Comparison of ENCODE assay signal across 8 mouse cellular contexts in genomic region chr11:45852995-45853317, GRCm38 (mm10). TPM values are rescaled to one million over a fixed set of nuclear protein-coding genes. Genes with fewer than 3 reads are reported as not detected.
DNase-seq lines count a peak whose midpoint lies in the region; ATAC-seq and TF ChIP-seq lines count a peak whose summit lies in the region.

No protein-coding gene starts in this region.

- H3K4me3 ChIP-seq in layer of hippocampus, adult 2 months, result peak overlapping the region; percentile 76
- H3K4me3 ChIP-seq in brown adipose tissue, adult 24 weeks (ENCODE audit: insufficient read depth, low read depth, low read length), result peak overlapping the region; percentile 30; the same call in 1 of the 2 replicates
- peak overlapping the region; percentile 97 for H3K4me3 ChIP-seq in intestine, embryonic 15.5 days (replicated peaks)
- peak overlapping the region; percentile 55 for H3K4me3 ChIP-seq in myocyte

- H3K27me3 ChIP-seq in intestine, embryonic 15.5 days (replicated peaks), result no peaks in the 10 kb centered on the region
- H3K27me3 ChIP-seq in myocyte (ENCODE audit: control insufficient read depth, insufficient read depth, insufficient read length), result no peaks in the 10 kb centered on the region

- no peaks in the 10 kb centered on the region for H3K36me3 ChIP-seq in intestine, embryonic 15.5 days
- no peaks in the 10 kb centered on the region for H3K36me3 ChIP-seq in myocyte (ENCODE audit: control insufficient read depth, insufficient read depth)

- ATAC-seq in intestine, embryonic 15.5 days, result no peak

- no peaks in the 10 kb centered on the region for H3K9me3 ChIP-seq in intestine, embryonic 15.5 days

- peak overlapping the region; percentile 70 for H3K4me2 ChIP-seq in intestine, embryonic 15.5 days (replicated peaks)
- H3K4me2 ChIP-seq in myocyte (ENCODE audit: low read depth), result peak overlapping the region; percentile 66

- TF ChIP-seq POLR2A in myocyte (IDR thresholded peaks at IDR 0.05; ENCODE audit: insufficient read length, low read depth), result no peak

- no peak for TF ChIP-seq CTCF in layer of hippocampus, adult 2 months (conservative IDR thresholded peaks at IDR 0.05)

- H3K4me1 ChIP-seq in brown adipose tissue, adult 24 weeks (ENCODE audit: control insufficient read depth, insufficient read depth, insufficient read length, low read length), result peaks cover 11% of the 10 kb centered on the region
- H3K4me1 ChIP-seq in intestine, embryonic 15.5 days (replicated peaks), result peaks cover 21% of the 10 kb centered on the region

- H3K9ac ChIP-seq in intestine, embryonic 15.5 days, result peak overlapping the region; percentile 97; the same call in 1 of the 2 replicates

- 33% methylated on average over 6 of the region's 6 CpGs for WGBS in intestine, embryonic 15.5 days

- H3ac ChIP-seq in myocyte (ENCODE audit: control insufficient read depth, insufficient read length), result peak overlapping the region; percentile 87

- peaks cover 58% of the 10 kb centered on the region for H3K79me2 ChIP-seq in myocyte (ENCODE audit: control insufficient read depth, insufficient read depth)

- no peak for DNase-seq in layer of hippocampus, adult 2 months (ENCODE audit: low spot score in 2 of 2)
- DNase-seq in layer of hippocampus, postnatal 10 days (ENCODE audit: low spot score in 2 of 2), result no peak
- DNase-seq in cerebellum, adult 9-10 months, result no peak
- DNase-seq in layer of hippocampus, postnatal 14 days (ENCODE audit: low spot score in 2 of 2), result no peak
- no peak for DNase-seq in gastrocnemius, postnatal 25 days

- H3K27ac ChIP-seq in layer of hippocampus, adult 2 months, result peak overlapping the region; percentile 81; the same call in 1 of the 2 replicates
- peak overlapping the region; percentile 10; the same call in 1 of the 2 replicates for H3K27ac ChIP-seq in brown adipose tissue, adult 24 weeks (replicated peaks; ENCODE audit: low read depth, low read length)
- H3K27ac ChIP-seq in intestine, embryonic 15.5 days, result peak overlapping the region; percentile 36; the same call in 1 of the 2 replicates

TF ChIP-seq in myocyte, 11 proteins besides CTCF, POLR2A, EP300 and RAD21:
- TF ChIP-seq E2F4 (IDR thresholded peaks at IDR 0.05; ENCODE audit: insufficient read depth), result no peak
- TF ChIP-seq CEBPB (IDR thresholded peaks at IDR 0.05; ENCODE audit: insufficient read depth, poor library complexity, severe bottlenecking), result no peak
- TF ChIP-seq MYOG (IDR thresholded peaks at IDR 0.05; ENCODE audit: control insufficient read depth in 1 of 3, insufficient read depth in 1 of 3, insufficient read length in 2 of 3, low read depth in 2 of 3), result no peak
- TF ChIP-seq POLR2AphosphoS2 (IDR thresholded peaks at IDR 0.05; ENCODE audit: insufficient read length, low read depth), result no peak
- TF ChIP-seq SRF (IDR thresholded peaks at IDR 0.05; ENCODE audit: control insufficient read depth, insufficient read length, low read depth), result no peak
TF ChIP-seq in myocyte: peak in this region for 0.

RNA-seq across cellular contexts. Expression of gene Clint1, which starts 1.1 kb away (rescaled TPM):
- 10 to 100 TPM; 53.2 to 55.4 TPM for total RNA-seq in layer of hippocampus, adult 2 months (2021)
- total RNA-seq in layer of hippocampus, postnatal 10 days (2021), result 10 to 100 TPM; 39.7 to 46.6 TPM
- 20.0 and 24.7 TPM in 2 replicates for polyA plus RNA-seq in brown adipose tissue, adult 24 weeks (2012; ENCODE audit: insufficient read depth, insufficient read length, missing spikeins)
- polyA plus RNA-seq in intestine, embryonic 15.5 days (2015; fragmentation: Nextera tagmentation; extraction: Ambion mirVana), result 102 and 106 TPM in 2 replicates
- polyA plus RNA-seq in myocyte (2012; fragmentation: generic; extraction: Trizol), result 32.5 TPM
- total RNA-seq in layer of hippocampus, postnatal 14 days (2021), result 10 to 100 TPM; 51.1 to 53.1 TPM
- 10 to 100 TPM; 27.8 to 35.3 TPM for total RNA-seq in gastrocnemius, postnatal 25 days (2021)

Comparison
In these comparisons a context has a peak if more than half of its experiments do, and no peak if none do; other contexts are left out.
1. H3K27ac ChIP-seq: peak in every context shown above with its lines; median percentile 81 in layer of hippocampus, adult 2 months; 36 in intestine, embryonic 15.5 days; 10 in brown adipose tissue, adult 24 weeks.
2. H3K4me3 ChIP-seq: peak in every context shown above with its lines; median percentile 97 in intestine, embryonic 15.5 days; 76 in layer of hippocampus, adult 2 months; 55 in myocyte; 30 in brown adipose tissue, adult 24 weeks.